Mouse (Mus musculus) hindbrain, embryonic 16.5 days (tissue): ENCODE data around the gene Dstyk. TPM values are rescaled to one million over a fixed set of nuclear protein-coding genes. Genes with fewer than 3 reads are reported as not detected.
"Not testable (repeated sequence)": the region's sequence is repeated elsewhere in the genome, so short reads cannot be mapped to it uniquely, and the experiment has no call there.

Source experiments
- ATAC-seq: fragments of 200-750 bp; cut with Nextera tagmentation; 2 replicates; pipeline ENCODE4 v1.8.0; 2017; ENCODE audit warnings: moderate TSS enrichment, moderate library complexity
- H3K27ac ChIP-seq: fragments of 300-500 bp; sonication (generic); 2 replicates; pipeline ENCODE4 v1.5.1; 2014; ENCODE audit warnings: low read depth, mild to moderate bottlenecking, control low read depth, low read length, moderate library complexity
- H3K27me3 ChIP-seq: fragments of 300-500 bp; sonication (generic); replicated peaks from 2 replicates; pipeline ENCODE4 v1.6.1; 2014; ENCODE audit warnings: low read length; ENCODE audit not compliant: control insufficient read depth, insufficient read depth
- H3K36me3 ChIP-seq: fragments of 300-500 bp; sonication (generic); 2 replicates; pipeline ENCODE4 v1.6.1; 2014; ENCODE audit warnings: mild to moderate bottlenecking, low read length, moderate library complexity, mixed read lengths; ENCODE audit not compliant: control insufficient read depth, insufficient read depth
- H3K4me1 ChIP-seq: fragments of 300-500 bp; sonication (generic); 2 replicates; pipeline ENCODE4 v1.6.1; 2014; ENCODE audit warnings: low read depth, low read length; ENCODE audit not compliant: control insufficient read depth, insufficient read depth
- H3K4me2 ChIP-seq: fragments of 300-500 bp; sonication (generic); 2 replicates; pipeline ENCODE4 v1.6.1; 2014; ENCODE audit warnings: mild to moderate bottlenecking, low read length, control low read depth, moderate library complexity
- H3K4me3 ChIP-seq: fragments of 300-500 bp; sonication (generic); 2 replicates; pipeline ENCODE4 v1.5.1; 2014; ENCODE audit warnings: mild to moderate bottlenecking, low read length, control low read depth, moderate library complexity
- H3K9ac ChIP-seq: fragments of 300-500 bp; sonication (generic); 2 replicates; pipeline ENCODE4 v1.6.1; 2014; ENCODE audit warnings: low read depth, mild to moderate bottlenecking, control low read depth, low read length, moderate library complexity
- H3K9me3 ChIP-seq: fragments of 300-500 bp; sonication (generic); 2 replicates; pipeline ENCODE4 v1.6.1; 2014; ENCODE audit warnings: mild to moderate bottlenecking, low read length, moderate library complexity; ENCODE audit not compliant: control insufficient read depth
- WGBS: fragments of 180-500 bp; shearing (Covaris S2); extraction: QIAGEN DNeasy Blood & Tissue Kit; methylation state at CpG from one replicate; pipeline ENCODE4 v1.1.7; 2014; 5-methylcytosine and 5-hydroxymethylcytosine counted together
- polyA plus RNA-seq: library from polyadenylated mRNA; unstranded; fragments of >200 nt; fragmentation: Nextera tagmentation; extraction: Ambion mirVana; gene quantifications from 2 replicates; pipeline ENCODE4 v1.2.1, GENCODE M21; 2015

Dstyk gene
- polyA plus RNA-seq, 1 experiment from 2014 or later: 7.9 TPM

DNA sequence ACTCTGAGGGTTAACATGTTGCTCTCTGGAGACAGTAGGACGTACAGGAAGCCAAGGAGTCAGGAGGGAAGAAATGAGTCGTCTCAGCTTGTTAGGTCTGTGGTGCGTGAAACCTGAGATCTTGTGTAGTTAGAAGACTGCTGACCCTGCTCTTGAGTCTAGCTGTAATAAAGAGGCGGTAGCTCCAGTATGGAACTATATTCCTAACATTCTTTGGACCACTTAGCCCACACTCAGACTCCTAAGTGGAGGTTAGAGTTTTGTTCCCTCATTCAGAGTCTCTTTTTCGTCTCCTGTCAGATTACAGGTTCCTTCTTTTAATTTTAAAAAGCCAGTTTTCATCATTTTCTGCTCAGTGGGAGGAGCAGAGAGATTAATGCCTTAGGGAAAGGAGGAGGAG is 47.3 kb downstream of the Dstyk start:
- no peak for ATAC-seq
- Histone ChIP-seq H3K4me3 (no peak overlapping the region), H3K9me3 (no peaks in the 10 kb centered on the region), H3K9ac (no peak overlapping the region), H3K4me1 (no peaks in the 10 kb centered on the region), H3K27me3 (no peaks in the 10 kb centered on the region), H3K36me3 (peaks cover 12% of the 10 kb centered on the region), H3K4me2 (no peak overlapping the region), H3K27ac (no peak overlapping the region)
- WGBS: 88% methylated on average over 5 of the region's 5 CpGs

DNA sequence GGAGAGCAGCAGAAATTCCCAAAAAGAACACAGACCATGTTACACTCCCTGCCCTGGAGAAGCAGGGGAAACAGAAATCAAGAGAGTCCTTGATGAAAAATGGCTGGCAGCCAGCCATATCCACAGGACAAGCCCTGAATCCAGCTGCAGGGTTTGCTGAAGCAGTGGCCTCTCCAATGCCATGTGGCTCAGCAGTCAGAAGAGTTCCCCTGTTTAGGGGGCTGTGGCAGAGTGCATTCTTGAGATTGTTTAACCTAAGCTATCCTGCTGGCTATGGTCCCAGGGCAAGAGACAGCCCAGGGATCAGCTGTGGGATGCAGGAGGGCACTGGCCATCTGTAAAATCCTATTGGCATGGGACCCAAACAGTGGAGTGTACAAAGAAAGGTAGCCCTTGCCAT is 51.6 kb downstream of the Dstyk start:
- no peaks in the 10 kb centered on the region for H3K9me3 ChIP-seq

GRCm38 (mm10) chr1:132469519-132469918 is 52.2 kb downstream of the Dstyk start:
- 92% methylated on average over 7 of the region's 7 CpGs for WGBS
- ATAC-seq: no peak
- Histone ChIP-seq H3K4me3 (no peak overlapping the region), H3K27ac (no peak overlapping the region), H3K4me2 (no peak overlapping the region), H3K36me3 (peaks cover 2% of the 10 kb centered on the region), H3K9me3 (no peaks in the 10 kb centered on the region), H3K27me3 (no peaks in the 10 kb centered on the region), H3K9ac (no peak overlapping the region), H3K4me1 (no peaks in the 10 kb centered on the region)

More for the DNA sequence above, 51.6 kb downstream of the Dstyk start:
- no peaks in the 10 kb centered on the region for H3K4me1 ChIP-seq
- H3K27me3 ChIP-seq: no peaks in the 10 kb centered on the region
- no peak for ATAC-seq
- H3K4me3 ChIP-seq: no peak overlapping the region
- H3K27ac ChIP-seq: no peak overlapping the region
- peaks cover 7% of the 10 kb centered on the region for H3K36me3 ChIP-seq
- H3K4me2 ChIP-seq: no peak overlapping the region
- no peak overlapping the region for H3K9ac ChIP-seq

DNA sequence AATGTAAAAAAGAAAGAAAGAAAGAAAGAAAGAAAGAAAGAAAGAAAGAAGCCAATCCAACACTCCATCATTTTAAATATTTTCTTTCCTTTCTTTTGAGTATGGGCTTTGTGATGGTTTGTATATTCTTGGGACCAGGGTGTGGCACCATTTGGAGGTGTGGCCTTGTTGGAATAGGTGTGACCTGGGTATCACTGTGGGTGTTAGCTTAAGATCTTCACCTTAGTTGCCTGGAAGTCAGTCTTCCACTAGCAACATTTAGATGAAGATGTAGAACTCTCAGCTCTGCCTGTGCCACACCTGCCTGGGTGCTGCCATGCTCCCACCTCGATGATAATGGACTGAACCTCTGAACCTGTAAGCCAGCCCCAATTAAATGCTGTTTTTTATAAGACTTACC is 52.7 kb downstream of the Dstyk start:
- not testable (repeated sequence) for H3K9me3 ChIP-seq, H3K4me1 ChIP-seq, H3K4me3 ChIP-seq, H3K36me3 ChIP-seq, ATAC-seq, H3K9ac ChIP-seq, H3K27ac ChIP-seq, H3K27me3 ChIP-seq, H3K4me2 ChIP-seq
- 95% methylated on average over 1 of the region's 1 CpGs for WGBS

GRCm38 (mm10) chr1:132471032-132471431 is 53.7 kb downstream of the Dstyk start:
- 89% methylated on average over 2 of the region's 2 CpGs for WGBS
- no peak for ATAC-seq
- H3K27me3 ChIP-seq: no peaks in the 10 kb centered on the region

DNA sequence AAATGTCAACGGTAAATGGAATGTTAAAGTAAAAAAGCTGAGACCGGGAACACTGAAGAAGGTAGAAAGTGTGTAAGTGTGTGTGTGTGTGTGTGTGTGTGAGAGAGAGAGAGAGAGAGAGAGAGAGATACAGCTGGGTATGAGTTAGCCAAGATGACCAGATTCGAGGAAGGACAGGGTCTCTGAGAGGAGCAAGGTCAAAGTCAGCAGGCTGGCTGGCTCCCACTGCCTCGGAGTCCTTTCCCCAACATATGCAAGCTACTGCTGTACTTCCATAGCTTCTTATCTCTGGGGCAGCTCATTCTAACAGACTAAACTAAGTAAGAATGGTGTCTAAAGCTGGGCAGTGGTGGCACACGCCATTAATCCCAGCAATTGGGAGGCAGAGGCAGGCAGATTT is 54.1 kb downstream of the Dstyk start:
- H3K4me3 ChIP-seq: no peak overlapping the region
- no peak overlapping the region for H3K27ac ChIP-seq
- no peak overlapping the region for H3K9ac ChIP-seq
- H3K4me1 ChIP-seq: peaks cover 9% of the 10 kb centered on the region; the same call in 1 of the 2 replicates
- H3K36me3 ChIP-seq: no peaks in the 10 kb centered on the region
- WGBS: 89% methylated on average over 5 of the region's 5 CpGs
- H3K9me3 ChIP-seq: no peaks in the 10 kb centered on the region
- H3K27me3 ChIP-seq: no peaks in the 10 kb centered on the region
- ATAC-seq: no peak
- H3K4me2 ChIP-seq: no peak overlapping the region

More at GRCm38 (mm10) chr1:132471032-132471431, 53.7 kb downstream of the Dstyk start:
- no peak overlapping the region for H3K27ac ChIP-seq
- no peak overlapping the region for H3K9ac ChIP-seq
- peaks cover 6% of the 10 kb centered on the region; the same call in 1 of the 2 replicates for H3K4me1 ChIP-seq
- H3K9me3 ChIP-seq: no peaks in the 10 kb centered on the region
- H3K36me3 ChIP-seq: no peaks in the 10 kb centered on the region
- no peak overlapping the region for H3K4me2 ChIP-seq
- H3K4me3 ChIP-seq: no peak overlapping the region

DNA sequence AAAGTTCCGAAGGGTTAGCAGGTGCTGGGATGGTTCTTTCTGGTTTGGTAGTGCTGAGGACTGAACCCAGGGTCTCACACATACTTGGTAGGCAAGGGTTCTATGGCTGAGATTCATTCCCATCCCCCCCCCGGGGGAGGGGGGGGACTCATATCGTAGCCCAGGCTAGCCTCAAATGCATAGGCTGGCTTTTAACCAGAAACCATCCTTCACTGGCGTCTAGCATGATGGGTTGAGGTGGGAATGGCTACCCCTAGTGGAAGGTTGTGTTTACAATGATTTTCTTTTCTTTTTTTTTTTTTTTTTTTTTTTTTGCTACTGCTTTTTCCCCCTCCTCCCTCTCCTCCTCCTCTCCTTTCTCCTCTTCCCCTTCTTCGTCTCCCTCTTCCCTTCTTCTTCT is 55.2 kb downstream of the Dstyk start:
- ATAC-seq: no peak
- no peaks in the 10 kb centered on the region for H3K36me3 ChIP-seq
- no peak overlapping the region for H3K27ac ChIP-seq

DNA sequence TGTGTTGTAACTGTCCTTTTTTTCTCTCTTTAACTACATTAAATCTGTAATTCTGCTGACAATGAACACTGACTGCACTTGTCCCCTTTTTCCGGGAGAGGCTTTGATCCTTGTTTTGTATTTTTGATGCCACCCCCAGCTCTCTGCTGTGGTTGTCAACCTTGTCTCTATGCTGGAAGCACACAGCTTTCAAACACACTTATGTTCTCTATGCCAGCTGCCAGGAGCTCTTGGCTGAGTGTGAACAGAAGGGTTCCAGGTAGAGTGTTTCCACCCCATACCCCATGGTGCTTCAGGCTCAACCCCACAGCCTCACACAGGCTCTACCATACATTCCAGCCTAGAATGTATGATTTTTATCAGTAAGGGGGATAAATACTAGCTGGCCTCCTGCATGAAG is 57.1 kb downstream of the Dstyk start:
- Histone ChIP-seq H3K4me2 (no peak overlapping the region), H3K9ac (no peak overlapping the region), H3K9me3 (no peaks in the 10 kb centered on the region), H3K36me3 (no peaks in the 10 kb centered on the region), H3K4me3 (no peak overlapping the region), H3K27me3 (no peaks in the 10 kb centered on the region), H3K27ac (no peak overlapping the region), H3K4me1 (peaks cover 24% of the 10 kb centered on the region)
- ATAC-seq: no peak
- WGBS: 68% methylated on average over 1 of the region's 1 CpGs

More for the DNA sequence above, 55.2 kb downstream of the Dstyk start:
- Histone ChIP-seq H3K27me3 (no peaks in the 10 kb centered on the region), H3K9ac (no peak overlapping the region), H3K4me1 (peaks cover 9% of the 10 kb centered on the region; the same call in 1 of the 2 replicates), H3K4me3 (no peak overlapping the region), H3K4me2 (no peak overlapping the region), H3K9me3 (no peaks in the 10 kb centered on the region)
- 57% methylated on average over 5 of the region's 5 CpGs for WGBS

DNA sequence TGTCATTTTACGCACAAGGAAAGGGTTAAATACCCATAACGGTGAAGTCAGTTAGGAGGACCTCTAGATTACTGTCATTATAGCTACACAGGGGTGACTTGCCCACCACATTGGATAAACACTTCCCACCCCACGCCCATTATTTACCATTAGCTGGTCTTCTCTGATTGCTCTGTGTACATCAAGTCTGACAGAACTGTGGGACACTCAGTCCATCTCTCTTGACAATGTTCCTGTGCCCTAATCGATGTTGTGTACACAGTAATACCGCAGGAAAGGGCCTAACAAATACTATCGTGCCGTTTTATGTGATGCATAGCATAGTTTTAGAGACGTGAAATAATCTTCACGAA is 59.2 kb downstream of the Dstyk start:
- peak; percentile 73 for ATAC-seq
- Histone ChIP-seq H3K4me2 (peak overlapping the region; percentile 85), H3K4me3 (peak overlapping the region; percentile 69), H3K36me3 (no peaks in the 10 kb centered on the region), H3K9ac (peak overlapping the region; percentile 82), H3K9me3 (no peaks in the 10 kb centered on the region), H3K27ac (peak overlapping the region; percentile 78), H3K4me1 (peaks cover 24% of the 10 kb centered on the region), H3K27me3 (no peaks in the 10 kb centered on the region)
- 6% methylated on average over 9 of the region's 9 CpGs for WGBS
